Mouse (Mus musculus) c-Kit-positive CD71-negative TER-119-negative erythroid progenitor cells, embryonic 14.5 days (primary cell): ENCODE data around the gene Acsm2.

ENCODE experiments used
- DNase-seq: peaks from one replicate; pipeline ENCODE4 v3.0.0-alpha.2; 2013; ENCODE audit warnings: low read depth

Gene Acsm2

GRCm38 (mm10) chr7:119554040-119554439 lies at the start of gene Acsm2:
Gene Acsm2, plus strand, starts transcription at chr7:119554340.
- no peak for DNase-seq

GRCm38 (mm10) chr7:119511143-119511542 lies 43.0 kb upstream of the Acsm2 start:
- no peak for DNase-seq

GRCm38 (mm10) chr7:119513056-119513455 lies 41.1 kb upstream of the Acsm2 start:
- peak; percentile 25 for DNase-seq

- DNase-seq = peak; percentile 14
Measured at GRCm38 (mm10) chr7:119515492-119516271, 38.5 kb upstream of the Acsm2 start.

- DNase-seq = no peak
Measured at GRCm38 (mm10) chr7:119516272-119516558, 37.9 kb upstream of the Acsm2 start.

GRCm38 (mm10) chr7:119519163-119519562 lies 35.0 kb upstream of the Acsm2 start, which contains the start of gene Acsm5:
Gene Acsm5, plus strand, starts transcription at chr7:119519463.
- DNase-seq = no peak

- DNase-seq = peak; percentile 22
Measured at GRCm38 (mm10) chr7:119519654-119520053, 34.5 kb upstream of the Acsm2 start.

GRCm38 (mm10) chr7:119521816-119522215 lies 32.3 kb upstream of the Acsm2 start:
- DNase-seq = no peak

GRCm38 (mm10) chr7:119522385-119522784 lies 31.8 kb upstream of the Acsm2 start:
- no peak for DNase-seq

GRCm38 (mm10) chr7:119523389-119523788 lies 30.8 kb upstream of the Acsm2 start, which contains the start of gene Pdilt:
Gene Pdilt, minus strand, starts transcription at chr7:119523489.
- DNase-seq = no peak

GRCm38 (mm10) chr7:119525881-119526281 lies 28.3 kb upstream of the Acsm2 start:
- no peak for DNase-seq

GRCm38 (mm10) chr7:119526486-119526885 lies 27.7 kb upstream of the Acsm2 start:
- no peak for DNase-seq

- DNase-seq = no peak
Measured at GRCm38 (mm10) chr7:119527135-119527534, 27.0 kb upstream of the Acsm2 start.

GRCm38 (mm10) chr7:119527548-119527947 lies 26.6 kb upstream of the Acsm2 start:
- no peak for DNase-seq

GRCm38 (mm10) chr7:119528617-119529016 lies 25.5 kb upstream of the Acsm2 start:
- no peak for DNase-seq

- no peak for DNase-seq
Measured at GRCm38 (mm10) chr7:119532924-119533323, 21.2 kb upstream of the Acsm2 start.

- no peak for DNase-seq
Measured at GRCm38 (mm10) chr7:119534389-119534788, 19.8 kb upstream of the Acsm2 start.

GRCm38 (mm10) chr7:119542445-119542844 lies 11.7 kb upstream of the Acsm2 start:
- DNase-seq = no peak

GRCm38 (mm10) chr7:119545572-119545971 lies 8.6 kb upstream of the Acsm2 start:
- no peak for DNase-seq

GRCm38 (mm10) chr7:119550471-119551222 lies 3.5 kb upstream of the Acsm2 start:
- DNase-seq = no peak

- DNase-seq = no peak
Measured at GRCm38 (mm10) chr7:119559789-119560451, 5.8 kb downstream of the Acsm2 start.

- DNase-seq = no peak
Measured at GRCm38 (mm10) chr7:119560452-119560835, 6.3 kb downstream of the Acsm2 start.

GRCm38 (mm10) chr7:119561441-119561840 lies 7.3 kb downstream of the Acsm2 start:
- no peak for DNase-seq
